ENCODE assay signal across 26 mouse cellular contexts in the genomic region with DNA sequence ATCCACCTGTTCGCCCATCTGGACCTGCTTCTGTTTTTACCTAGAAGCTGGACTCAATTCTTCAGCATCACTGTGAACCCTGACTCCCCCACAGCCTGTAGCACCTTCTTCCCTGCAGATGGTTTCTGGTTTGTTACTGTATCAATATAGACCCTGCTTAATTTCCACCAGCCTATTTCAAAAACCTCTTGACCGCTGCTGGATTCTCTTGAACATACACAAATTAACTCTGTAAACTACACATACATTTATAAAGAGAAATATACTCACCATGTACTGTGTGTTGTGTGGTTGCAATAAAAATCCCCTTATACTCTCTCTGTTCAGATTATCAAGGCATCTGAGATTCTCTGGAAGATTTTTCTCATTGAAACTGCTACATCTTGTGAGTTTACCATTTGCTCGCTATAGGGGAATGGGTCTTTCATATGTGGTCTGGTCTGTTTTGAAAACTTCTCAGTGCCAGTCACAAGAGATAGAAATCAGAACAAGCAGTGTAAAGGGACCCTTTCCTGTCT.
"Had no signal": no experiment of that assay in that cellular context is flagged by ENCODE, and none has a peak within 500 bp of the region (broad histone marks: within the 10 kb centered on the region; RNA-seq: fewer than 3 reads in every experiment).

No protein-coding gene starts in this region.

- H3K36me3 ChIP-seq: embryonic facial prominence, embryonic 10.5 days; embryonic facial prominence, embryonic 12.5 days; embryonic facial prominence, embryonic 13.5 days; embryonic facial prominence, embryonic 15.5 days; forebrain, embryonic 10.5 days; forebrain, embryonic 12.5 days; forebrain, embryonic 15.5 days had no signal

- H3K27me3 ChIP-seq: embryonic facial prominence, embryonic 12.5 days; embryonic facial prominence, embryonic 13.5 days; embryonic facial prominence, embryonic 15.5 days; forebrain, embryonic 12.5 days; forebrain, embryonic 13.5 days; forebrain, embryonic 15.5 days had no signal

- DNase-seq: cerebellum, adult 9-10 months; cerebellum, adult 9-11 months; cerebellum, postnatal 10 days; cerebellum, postnatal 14 days; cerebellum, postnatal 25 days; cerebellum, postnatal 36 days; embryo, embryonic 11 days; forebrain, postnatal 0 days; gastrocnemius, adult 2 months; gastrocnemius, postnatal 10 days; gastrocnemius, postnatal 14 days; gastrocnemius, postnatal 25 days; gastrocnemius, postnatal 36 days; heart, adult 18-20 months; heart, adult 2 months had no signal

- H3K9me3 ChIP-seq: forebrain, embryonic 15.5 days had no signal

- H3K9ac ChIP-seq: embryonic facial prominence, embryonic 12.5 days; embryonic facial prominence, embryonic 13.5 days; embryonic facial prominence, embryonic 15.5 days; forebrain, embryonic 12.5 days; forebrain, embryonic 13.5 days; forebrain, embryonic 15.5 days; forebrain, postnatal 0 days had no signal

- H3K27ac ChIP-seq: embryonic facial prominence, embryonic 10.5 days; embryonic facial prominence, embryonic 12.5 days; embryonic facial prominence, embryonic 13.5 days; embryonic facial prominence, embryonic 15.5 days; forebrain, embryonic 10.5 days; forebrain, embryonic 12.5 days; forebrain, embryonic 13.5 days; forebrain, embryonic 15.5 days had no signal

- H3K4me1 ChIP-seq: forebrain, embryonic 12.5 days; forebrain, embryonic 13.5 days; forebrain, embryonic 15.5 days had no signal

- ATAC-seq: forebrain, embryonic 13.5 days; forebrain, embryonic 14.5 days; forebrain, embryonic 15.5 days; forebrain, embryonic 16.5 days; forebrain, postnatal 0 days had no signal

- H3K4me3 ChIP-seq: embryonic facial prominence, embryonic 10.5 days; embryonic facial prominence, embryonic 12.5 days; embryonic facial prominence, embryonic 13.5 days; embryonic facial prominence, embryonic 15.5 days; erythroblast, embryonic 14.5 days; forebrain, embryonic 10.5 days; forebrain, embryonic 12.5 days; forebrain, embryonic 13.5 days; forebrain, embryonic 15.5 days; gastrocnemius, adult 2 months; heart, adult 2 months had no signal

- H3K4me2 ChIP-seq: embryonic facial prominence, embryonic 12.5 days; embryonic facial prominence, embryonic 13.5 days; embryonic facial prominence, embryonic 15.5 days; forebrain, embryonic 12.5 days; forebrain, embryonic 13.5 days; forebrain, embryonic 15.5 days had no signal
